Mouse (Mus musculus): Measurements from ENCODE around the gene Vegfa. TPM values are rescaled to one million over a fixed set of nuclear protein-coding genes. Genes with fewer than 3 reads are reported as not detected.

The Vegfa gene
- total RNA-seq, 2 experiments from 2014 or later: 73.6 to 82.9 TPM

- intact Hi-C loops (cut with DNase I): no loop called here
- DNase-seq (ENCODE audit: extremely low spot score in 1 of 2, low spot score in 2 of 2): no peak
These were observed 60.4 kb downstream of the Vegfa start for GRCm38 (mm10) chr17:45971800-45972199.

DNA sequence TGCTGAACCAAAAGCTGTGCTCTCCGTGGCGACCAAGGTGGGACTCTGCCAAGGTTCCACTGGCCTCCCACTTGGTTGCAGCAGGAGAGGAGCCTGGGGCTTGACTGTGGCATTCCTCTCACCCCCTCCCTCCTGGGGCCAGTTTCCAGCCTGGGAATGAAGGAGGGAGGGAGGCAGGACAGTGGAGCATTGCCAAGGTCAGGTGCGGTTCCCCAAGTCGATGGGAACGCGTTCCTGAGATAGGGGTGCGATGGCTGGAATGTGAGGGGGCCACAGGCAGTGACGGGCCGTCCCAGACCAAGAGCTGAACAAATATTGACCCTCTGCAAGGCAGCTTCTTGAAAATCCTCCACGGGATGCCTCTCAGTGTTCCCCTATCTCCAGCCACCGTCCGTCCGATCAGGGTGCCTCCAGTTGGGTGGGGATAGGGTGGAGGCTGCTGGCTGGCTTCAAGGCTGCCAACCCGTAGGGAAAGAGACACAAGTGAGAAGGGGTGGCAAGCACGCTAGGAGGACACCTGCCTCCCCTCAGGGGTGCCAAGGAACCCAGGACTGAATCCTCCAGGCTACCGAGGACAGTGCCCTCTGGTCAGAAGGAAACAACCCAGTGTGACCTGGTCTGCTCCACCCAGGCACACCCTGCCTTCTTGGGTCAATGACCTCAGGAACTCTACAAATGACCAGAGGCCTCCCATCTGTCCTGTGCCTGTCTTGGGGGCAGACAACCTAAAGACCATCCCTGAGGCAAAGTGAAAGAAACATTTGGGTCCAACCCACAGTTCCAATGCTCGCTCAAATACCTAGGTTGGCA lies 61.2 kb downstream of the Vegfa start:
- DNase-seq (ENCODE audit: extremely low spot score in 1 of 2, low spot score in 2 of 2): no peak
- intact Hi-C loops (cut with DNase I): no loop called here

GRCm38 (mm10) chr17:45969596-45969995 lies 62.6 kb downstream of the Vegfa start:
- DNase-seq (ENCODE audit: extremely low spot score in 1 of 2, low spot score in 2 of 2): no peak
- intact Hi-C loops (cut with DNase I): no loop called here

DNA sequence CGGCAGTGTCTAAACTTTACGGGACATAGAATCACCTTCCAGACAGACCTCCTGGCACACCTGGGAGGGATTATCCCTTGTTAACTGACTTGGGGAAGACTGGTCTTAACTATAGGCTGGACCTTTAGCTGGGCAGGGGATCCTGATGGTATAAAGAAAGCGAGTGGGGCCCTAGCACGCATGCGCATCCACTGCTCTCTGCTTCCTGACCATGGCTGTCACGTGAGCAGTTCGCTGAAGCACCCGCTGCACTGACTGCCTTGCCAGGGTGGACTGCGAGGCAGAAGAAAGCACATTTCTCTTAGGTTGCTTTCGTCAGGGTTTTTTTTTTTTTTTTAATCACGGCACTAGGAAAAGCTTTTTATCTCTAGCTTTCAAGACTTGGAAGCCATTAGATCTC lies 63.8 kb downstream of the Vegfa start:
- no peak for DNase-seq (ENCODE audit: extremely low spot score in 1 of 2, low spot score in 2 of 2)
- intact Hi-C loops (cut with DNase I): no loop called here

Other genes with a start within 250 kb of the Vegfa start
- 10 to 100 TPM; 79.9 to 83.9 TPM for gene Mrps18a, start 78.6 kb upstream of the Vegfa start, total RNA-seq (2021)
- 10 to 100 TPM; 33.0 to 34.8 TPM for gene Rsph9, start 111.8 kb upstream of the Vegfa start, total RNA-seq (2021)
- 10 to 100 TPM; 13.2 to 15.3 TPM for gene Mad2l1bp, start 121.2 kb upstream of the Vegfa start, total RNA-seq (2021)
- gene Gtpbp2, start 128.7 kb upstream of the Vegfa start, total RNA-seq (2021): 100 to 1,000 TPM in 1 of 2 experiments, 10 to 100 TPM in 1; 86.6 to 101 TPM
- 1 to 10 TPM; 6.3 to 7.8 TPM for gene Polh, start 170.3 kb upstream of the Vegfa start, total RNA-seq (2021)
- gene Xpo5, start 170.4 kb upstream of the Vegfa start, total RNA-seq (2021): 10 to 100 TPM; 40.0 to 41.9 TPM
- 10 to 100 TPM; 38.3 to 42.7 TPM for gene Polr1c, start 215.7 kb upstream of the Vegfa start, total RNA-seq (2021)
- gene Yipf3, start 215.7 kb upstream of the Vegfa start, total RNA-seq (2021): 10 to 100 TPM; 73.6 to 83.9 TPM
- gene Lrrc73, start 221.2 kb upstream of the Vegfa start, total RNA-seq (2021): 100 to 1,000 TPM; 101 to 103 TPM

Data from left cerebral cortex, postnatal 10 days (tissue).